Mouse (Mus musculus): Measurements from ENCODE around the gene Rcn3. TPM values are rescaled to one million over a fixed set of nuclear protein-coding genes. Genes with fewer than 3 reads are reported as not detected.
A peak's percentile ranks its signal among the peaks of the same experiment; 100 is the strongest.

Rcn3 gene
- polyA plus RNA-seq, 1 experiment from 2014 or later, result 326 TPM

DNA sequence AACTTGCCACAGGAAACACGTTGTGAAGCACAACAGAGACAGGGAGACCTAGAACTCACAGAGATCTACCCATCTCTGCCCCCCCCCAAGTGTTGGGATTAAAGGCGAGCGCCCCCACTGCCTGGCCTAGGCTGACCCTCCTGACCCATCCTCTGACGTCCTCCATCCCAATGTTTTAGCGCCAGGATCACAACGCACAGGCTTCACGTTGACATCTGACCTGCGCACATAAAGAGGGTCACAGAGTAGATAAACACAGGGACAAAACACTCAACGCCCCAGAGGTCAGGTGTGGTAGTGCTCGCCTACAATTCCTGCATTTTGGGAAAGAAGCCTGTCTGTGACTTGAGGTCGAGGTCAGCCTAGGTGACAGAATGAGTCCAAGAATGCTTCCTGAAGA, 55.3 kb downstream of the Rcn3 start:
- no peaks in the 10 kb centered on the region for H3K4me1 ChIP-seq (replicated peaks; ENCODE audit: control insufficient read depth, insufficient read depth, low read length)
- no peak overlapping the region for H3K27ac ChIP-seq (ENCODE audit: low read length)
- no peak overlapping the region for H3K9ac ChIP-seq (ENCODE audit: low read length)
- no peaks in the 10 kb centered on the region for H3K27me3 ChIP-seq (ENCODE audit: control insufficient read depth, insufficient read depth, low read depth, low read length)
- peaks cover 69% of the 10 kb centered on the region for H3K36me3 ChIP-seq (ENCODE audit: control insufficient read depth, insufficient read depth, low read length)
- ATAC-seq (ENCODE audit: low read depth), result no peak
- H3K4me3 ChIP-seq (ENCODE audit: low read length), result no peak overlapping the region
- WGBS, result 82% methylated on average over 11 of the region's 11 CpGs
- no peaks in the 10 kb centered on the region for H3K9me3 ChIP-seq (ENCODE audit: control insufficient read depth, low read length)
- H3K4me2 ChIP-seq (ENCODE audit: low read depth, low read length), result no peak overlapping the region

DNA sequence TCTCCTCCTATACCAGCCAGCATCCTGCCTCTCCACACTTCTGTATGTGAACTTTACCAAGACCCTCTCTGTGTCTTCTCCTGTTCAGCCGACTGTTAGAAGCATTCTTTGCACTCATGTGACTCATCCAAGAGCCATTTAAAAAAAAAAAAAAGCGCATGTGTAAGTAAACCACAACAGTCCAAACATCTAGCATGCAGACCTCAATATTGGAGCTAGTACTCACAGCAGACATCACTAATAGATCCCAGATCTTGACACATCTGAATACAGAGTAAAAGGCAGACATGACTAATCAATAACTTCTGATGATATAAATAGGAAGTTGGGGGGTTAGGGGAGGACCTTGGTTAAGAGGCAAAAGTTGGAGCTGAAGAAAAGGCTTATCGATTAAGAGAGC, 56.4 kb downstream of the Rcn3 start:
- Histone ChIP-seq H3K27ac (ENCODE audit: low read length) (no peak overlapping the region), H3K4me2 (ENCODE audit: low read depth, low read length) (no peak overlapping the region), H3K9ac (ENCODE audit: low read length) (no peak overlapping the region), H3K36me3 (ENCODE audit: control insufficient read depth, insufficient read depth, low read length) (peaks cover 73% of the 10 kb centered on the region), H3K4me1 (replicated peaks; ENCODE audit: control insufficient read depth, insufficient read depth, low read length) (no peaks in the 10 kb centered on the region), H3K4me3 (ENCODE audit: low read length) (no peak overlapping the region), H3K27me3 (ENCODE audit: control insufficient read depth, insufficient read depth, low read depth, low read length) (no peaks in the 10 kb centered on the region), H3K9me3 (ENCODE audit: control insufficient read depth, low read length) (no peaks in the 10 kb centered on the region)
- no peak for ATAC-seq (ENCODE audit: low read depth)
- WGBS, result 73% methylated on average over 3 of the region's 3 CpGs

DNA sequence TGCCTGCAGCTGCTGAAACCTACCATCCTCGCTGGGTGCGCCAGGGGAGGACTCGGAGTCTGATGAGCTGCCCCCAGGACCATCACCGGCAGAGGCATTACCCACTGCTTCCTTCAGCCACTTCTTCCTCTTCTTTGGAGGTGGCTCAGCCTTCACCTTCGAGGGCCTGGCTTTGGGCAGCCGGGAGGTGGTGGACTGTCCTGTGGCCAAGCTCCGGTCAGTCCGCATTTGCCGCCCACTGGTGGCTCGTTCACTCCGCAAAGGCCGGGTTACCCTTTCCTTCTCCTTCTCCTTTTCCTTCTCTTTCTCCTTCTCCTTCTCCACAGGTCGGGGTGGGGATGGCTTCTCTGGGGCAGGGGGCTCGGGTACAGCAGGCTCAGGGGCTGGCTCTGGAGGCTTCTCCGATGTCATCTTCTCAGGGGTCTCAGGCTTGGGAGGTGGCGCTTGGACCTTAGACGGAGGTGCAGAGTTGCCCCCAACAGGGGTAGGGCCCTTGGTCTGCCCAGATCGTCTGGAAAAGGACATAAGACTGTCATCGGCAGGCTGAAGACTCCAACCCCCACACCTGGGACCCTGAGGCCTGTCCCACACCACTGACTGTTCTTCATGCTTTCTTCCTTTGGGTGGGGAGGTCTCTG, 58.2 kb downstream of the Rcn3 start:
- 91% methylated on average over 19 of the region's 19 CpGs for WGBS
- H3K9ac ChIP-seq (ENCODE audit: low read length), result no peak overlapping the region
- no peaks in the 10 kb centered on the region for H3K4me1 ChIP-seq (replicated peaks; ENCODE audit: control insufficient read depth, insufficient read depth, low read length)
- H3K4me3 ChIP-seq (ENCODE audit: low read length), result no peak overlapping the region
- peaks cover 74% of the 10 kb centered on the region for H3K36me3 ChIP-seq (ENCODE audit: control insufficient read depth, insufficient read depth, low read length)
- H3K9me3 ChIP-seq (ENCODE audit: control insufficient read depth, low read length), result no peaks in the 10 kb centered on the region
- no peak overlapping the region for H3K4me2 ChIP-seq (ENCODE audit: low read depth, low read length)
- ATAC-seq (ENCODE audit: low read depth), result no peak
- no peaks in the 10 kb centered on the region for H3K27me3 ChIP-seq (ENCODE audit: control insufficient read depth, insufficient read depth, low read depth, low read length)
- H3K27ac ChIP-seq (ENCODE audit: low read length), result no peak overlapping the region

MicroRNAs within 50 kb of the gene (microRNA counts, 519-probe panel; counts per million panel counts)
- 3,071 counts per million, percentile 59 among the panel's probes with 10 or more counts for microRNA mmu-miR-150

Small RNA genes lying within 50 kb of the gene (microRNA-seq; reads per million reads assigned to microRNA genes)
- gene Mir150 (49.8 reads per million, percentile 42 among the genes with 10 or more reads in this experiment), gene Mir5121 (10.1 reads per million, percentile 24 among the genes with 10 or more reads in this experiment)

Other genes starting within 250 kb of the Rcn3 start
- 92.3 and 95.6 TPM in 2 replicates for gene Akt1s1, start 243.2 kb downstream of the Rcn3 start, polyA plus RNA-seq (2015; fragmentation: Nextera tagmentation; extraction: Ambion mirVana)
- 83.7 and 84.4 TPM in 2 replicates for gene Tbc1d17, start 243.1 kb downstream of the Rcn3 start, polyA plus RNA-seq (2015; fragmentation: Nextera tagmentation; extraction: Ambion mirVana)
- gene Pnkp, start 235.1 kb downstream of the Rcn3 start, polyA plus RNA-seq (2015; fragmentation: Nextera tagmentation; extraction: Ambion mirVana), result 38.0 and 39.0 TPM in 2 replicates
- gene Ptov1, start 222.4 kb downstream of the Rcn3 start, polyA plus RNA-seq (2015; fragmentation: Nextera tagmentation; extraction: Ambion mirVana), result 302 and 307 TPM in 2 replicates
- gene Med25, start 199.5 kb downstream of the Rcn3 start, polyA plus RNA-seq (2015; fragmentation: Nextera tagmentation; extraction: Ambion mirVana), result 97.3 and 102 TPM in 2 replicates
- gene Fuz, start 196.1 kb downstream of the Rcn3 start, polyA plus RNA-seq (2015; fragmentation: Nextera tagmentation; extraction: Ambion mirVana), result 22.4 and 24.3 TPM in 2 replicates
- gene Ap2a1, start 162.7 kb downstream of the Rcn3 start, polyA plus RNA-seq (2015; fragmentation: Nextera tagmentation; extraction: Ambion mirVana), result 58.2 and 63.7 TPM in 2 replicates
- gene Tsks, start 149.0 kb downstream of the Rcn3 start, polyA plus RNA-seq (2015; fragmentation: Nextera tagmentation; extraction: Ambion mirVana), result 0.15 and 0.44 TPM in 2 replicates
- gene Cpt1c, start 117.4 kb downstream of the Rcn3 start, polyA plus RNA-seq (2015; fragmentation: Nextera tagmentation; extraction: Ambion mirVana), result 17.1 and 17.5 TPM in 2 replicates
- gene Prmt1, start 105.7 kb downstream of the Rcn3 start, polyA plus RNA-seq (2015; fragmentation: Nextera tagmentation; extraction: Ambion mirVana), result 413 and 457 TPM in 2 replicates
- gene Irf3, start 94.6 kb downstream of the Rcn3 start, polyA plus RNA-seq (2015; fragmentation: Nextera tagmentation; extraction: Ambion mirVana), result 96.5 and 108 TPM in 2 replicates
- gene Bcl2l12, start 93.5 kb downstream of the Rcn3 start, polyA plus RNA-seq (2015; fragmentation: Nextera tagmentation; extraction: Ambion mirVana), result 62.0 and 64.5 TPM in 2 replicates
- gene Scaf1, start 75.9 kb downstream of the Rcn3 start, polyA plus RNA-seq (2015; fragmentation: Nextera tagmentation; extraction: Ambion mirVana), result 28.9 and 30.7 TPM in 2 replicates
- gene Rras, start 74.3 kb downstream of the Rcn3 start, polyA plus RNA-seq (2015; fragmentation: Nextera tagmentation; extraction: Ambion mirVana), result 54.6 and 59.7 TPM in 2 replicates
- gene Prr12, start 39.3 kb downstream of the Rcn3 start, polyA plus RNA-seq (2015; fragmentation: Nextera tagmentation; extraction: Ambion mirVana), result 9.2 TPM in 2 replicates
- gene Nosip, start 29.8 kb downstream of the Rcn3 start, polyA plus RNA-seq (2015; fragmentation: Nextera tagmentation; extraction: Ambion mirVana), result 72.5 and 77.8 TPM in 2 replicates
- 28.7 and 31.9 TPM in 2 replicates for gene Prrg2, start 29.5 kb downstream of the Rcn3 start, polyA plus RNA-seq (2015; fragmentation: Nextera tagmentation; extraction: Ambion mirVana)
- gene Fcgrt, start 11.6 kb upstream of the Rcn3 start, polyA plus RNA-seq (2015; fragmentation: Nextera tagmentation; extraction: Ambion mirVana), result 93.7 and 97.1 TPM in 2 replicates
- gene Rps11, start 32.2 kb upstream of the Rcn3 start, polyA plus RNA-seq (2015; fragmentation: Nextera tagmentation; extraction: Ambion mirVana), result 1,430 and 1,443 TPM in 2 replicates
- 1,289 and 1,305 TPM in 2 replicates for gene Rpl13a, start 36.5 kb upstream of the Rcn3 start, polyA plus RNA-seq (2015; fragmentation: Nextera tagmentation; extraction: Ambion mirVana)
- 0.31 and 0.60 TPM in 2 replicates for gene Gm45713, start 44.0 kb upstream of the Rcn3 start, polyA plus RNA-seq (2015; fragmentation: Nextera tagmentation; extraction: Ambion mirVana)
- gene Flt3l, start 44.2 kb upstream of the Rcn3 start, polyA plus RNA-seq (2015; fragmentation: Nextera tagmentation; extraction: Ambion mirVana), result 2.4 and 3.0 TPM in 2 replicates
- gene Pih1d1, start 62.1 kb upstream of the Rcn3 start, polyA plus RNA-seq (2015; fragmentation: Nextera tagmentation; extraction: Ambion mirVana), result 99.2 and 100 TPM in 2 replicates
- gene Aldh16a1, start 62.4 kb upstream of the Rcn3 start, polyA plus RNA-seq (2015; fragmentation: Nextera tagmentation; extraction: Ambion mirVana), result 55.4 and 57.4 TPM in 2 replicates
- gene Slc17a7, start 71.7 kb upstream of the Rcn3 start, polyA plus RNA-seq (2015; fragmentation: Nextera tagmentation; extraction: Ambion mirVana), result 0.34 and 0.99 TPM in 2 replicates
- gene Gfy, start 87.3 kb upstream of the Rcn3 start, polyA plus RNA-seq (2015; fragmentation: Nextera tagmentation; extraction: Ambion mirVana), result not detected in 2 replicates
- gene Pth2, start 88.8 kb upstream of the Rcn3 start, polyA plus RNA-seq (2015; fragmentation: Nextera tagmentation; extraction: Ambion mirVana), result not detected in 2 replicates
- gene Ccdc155, start 112.7 kb upstream of the Rcn3 start, polyA plus RNA-seq (2015; fragmentation: Nextera tagmentation; extraction: Ambion mirVana), result 1.3 TPM in 2 replicates
- 0.84 and 1.6 TPM in 2 replicates for gene Dkkl1, start 119.9 kb upstream of the Rcn3 start, polyA plus RNA-seq (2015; fragmentation: Nextera tagmentation; extraction: Ambion mirVana)
- gene Tead2, start 123.5 kb upstream of the Rcn3 start, polyA plus RNA-seq (2015; fragmentation: Nextera tagmentation; extraction: Ambion mirVana), result 134 and 148 TPM in 2 replicates
- 3.0 and 4.6 TPM in 2 replicates for gene Cd37, start 146.9 kb upstream of the Rcn3 start, polyA plus RNA-seq (2015; fragmentation: Nextera tagmentation; extraction: Ambion mirVana)
- gene Slc6a16, start 148.9 kb upstream of the Rcn3 start, polyA plus RNA-seq (2015; fragmentation: Nextera tagmentation; extraction: Ambion mirVana), result 0.23 TPM in 1 of 2 replicates, not detected in the other
- gene Slc6a21, start 185.3 kb upstream of the Rcn3 start, polyA plus RNA-seq (2015; fragmentation: Nextera tagmentation; extraction: Ambion mirVana), result not detected in 2 replicates
- 19.6 and 25.0 TPM in 2 replicates for gene Trpm4, start 241.6 kb upstream of the Rcn3 start, polyA plus RNA-seq (2015; fragmentation: Nextera tagmentation; extraction: Ambion mirVana)
- gene Hrc, start 243.1 kb upstream of the Rcn3 start, polyA plus RNA-seq (2015; fragmentation: Nextera tagmentation; extraction: Ambion mirVana), result 1.8 and 2.0 TPM in 2 replicates